Mouse (Mus musculus) intestine, embryonic 14.5 days (tissue): Measurements from ENCODE around the gene Icam1. TPM values are rescaled to one million over a fixed set of nuclear protein-coding genes. Genes with fewer than 3 reads are reported as not detected.
A peak's percentile ranks its signal among the peaks of the same experiment; 100 is the strongest.

Experiments used
- ATAC-seq: fragments of 200-750 bp; cut with Nextera tagmentation; replicated peaks from 2 replicates; pipeline ENCODE4 v1.8.0; 2017; ENCODE audit warnings: low read depth, moderate number of reproducible peaks, moderate TSS enrichment, moderate library complexity; ENCODE audit not compliant: low FRiP score, low TSS enrichment
- DNase-seq: peaks from one replicate; pipeline ENCODE4 v3.0.0-alpha.2; 2018; ENCODE audit warnings: low spot score
- H3K27ac ChIP-seq: fragments of 300-500 bp; sonication (generic); 2 replicates; pipeline ENCODE4 v1.5.1; 2014; ENCODE audit warnings: low read depth, mild to moderate bottlenecking, control low read depth
- H3K27me3 ChIP-seq: fragments of 300-500 bp; sonication (generic); replicated peaks from 2 replicates; pipeline ENCODE4 v1.6.1; 2014; ENCODE audit warnings: low read length, control low read depth; ENCODE audit not compliant: control insufficient read depth, insufficient read depth
- H3K36me3 ChIP-seq: fragments of 300-500 bp; sonication (generic); 2 replicates; pipeline ENCODE4 v1.6.1; 2014; ENCODE audit warnings: low read length, control low read depth; ENCODE audit not compliant: control insufficient read depth, insufficient read depth
- H3K4me1 ChIP-seq: fragments of 300-500 bp; sonication (generic); replicated peaks from 2 replicates; pipeline ENCODE4 v1.6.1; 2014; ENCODE audit warnings: low read length, control low read depth, mixed read lengths; ENCODE audit not compliant: control insufficient read depth, insufficient read depth
- H3K4me2 ChIP-seq: fragments of 300-500 bp; sonication (generic); 2 replicates; pipeline ENCODE4 v1.6.1; 2014; ENCODE audit warnings: low read length
- H3K4me3 ChIP-seq: fragments of 300-500 bp; sonication (generic); 2 replicates; pipeline ENCODE4 v1.5.1; 2014; ENCODE audit warnings: low read depth, low read length, control low read depth, mixed read lengths
- H3K9ac ChIP-seq: fragments of 300-500 bp; sonication (generic); 2 replicates; pipeline ENCODE4 v1.6.1; 2014; ENCODE audit warnings: mild to moderate bottlenecking, low read length
- H3K9me3 ChIP-seq: fragments of 300-500 bp; sonication (generic); 2 replicates; pipeline ENCODE4 v1.6.1; 2016; ENCODE audit warnings: low read length, control low read depth; ENCODE audit not compliant: control insufficient read depth
- WGBS: fragments of 180-500 bp; shearing (Covaris S2); extraction: QIAGEN DNeasy Blood & Tissue Kit; methylation state at CpG from one replicate; pipeline ENCODE4 v1.1.7; 2014; 5-methylcytosine and 5-hydroxymethylcytosine counted together
- microRNA counts: library from miRNA; unstranded; fragments of <30 nt; microRNA quantifications from one replicate; lab custom pipeline; 2016
- microRNA-seq: library from miRNA; unstranded; fragments of <30 nt; microRNA quantifications from one replicate; pipeline ENCODE4, GENCODE M21; 2016
- polyA plus RNA-seq: library from polyadenylated mRNA; unstranded; fragments of >200 nt; fragmentation: Nextera tagmentation; extraction: Ambion mirVana; gene quantifications from 2 replicates; pipeline ENCODE4 v1.2.1, GENCODE M21; 2014

The Icam1 gene
- polyA plus RNA-seq, 1 experiment from 2014 or later, result 11.4 TPM

GRCm38 (mm10) chr9:21072641-21073040 is 56.9 kb downstream of the Icam1 start:
- ATAC-seq, result peak; percentile 36
- H3K4me1 ChIP-seq, result 0 out of 2 replicates have a peak, but pooled peaks cover 6% of the 10 kb centered on the region
- peak overlapping the region; percentile 82 for H3K4me2 ChIP-seq
- peaks cover 52% of the 10 kb centered on the region for H3K36me3 ChIP-seq
- H3K9me3 ChIP-seq, result no peaks in the 10 kb centered on the region
- no peak for DNase-seq
- H3K27me3 ChIP-seq, result no peaks in the 10 kb centered on the region
- H3K27ac ChIP-seq, result peak overlapping the region; percentile 70; the same call in 1 of the 2 replicates
- WGBS, result 9% methylated on average over 4 of the region's 4 CpGs
- H3K9ac ChIP-seq, result peak overlapping the region; percentile 88
- H3K4me3 ChIP-seq, result peak overlapping the region; percentile 92

DNA sequence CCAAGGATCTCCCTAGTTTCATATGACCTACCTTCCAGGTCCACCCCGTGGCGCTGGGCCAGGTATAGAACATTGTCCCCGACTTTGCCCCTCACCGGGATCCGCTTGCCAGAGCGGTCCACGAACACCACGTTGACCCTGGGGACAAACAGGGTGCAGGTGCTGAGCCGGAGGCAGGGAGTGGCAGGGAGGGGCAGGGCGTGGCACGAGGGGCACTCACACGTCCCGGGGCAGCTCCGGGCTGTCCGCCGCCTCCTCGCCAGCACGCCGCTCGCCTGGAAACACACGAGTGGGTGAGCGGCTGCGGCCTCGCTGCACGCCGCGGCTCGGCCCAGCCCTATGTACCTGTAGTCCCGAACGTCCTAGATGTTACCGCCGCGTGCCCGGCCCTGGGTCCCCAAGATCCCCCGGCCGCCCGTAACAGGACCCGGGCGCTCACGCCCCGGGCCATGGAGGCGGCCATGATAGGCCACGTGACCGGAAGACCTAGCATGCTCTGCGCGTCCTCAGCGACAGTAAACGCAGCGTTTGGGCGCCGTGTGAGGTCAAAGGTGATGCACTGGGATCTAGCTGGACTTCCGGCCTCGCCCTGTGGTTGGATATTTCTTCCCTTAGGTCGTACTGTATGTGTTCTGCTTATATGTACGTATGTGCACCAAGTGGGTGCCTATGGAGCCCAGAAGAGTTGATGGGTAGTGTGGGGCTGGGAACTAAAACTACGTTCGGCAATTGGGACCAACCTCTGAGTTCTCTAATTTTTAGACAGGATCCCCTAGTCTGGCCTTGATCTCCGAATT is 57.5 kb downstream of the Icam1 start, which contains the start of the genes Gm49373 and Fdx1l:
Gene Gm49373 (minus strand): TSS at position 53 of the 797 bp plus-strand sequence.
Gene Fdx1l (minus strand): TSS at position 571 of the 797 bp plus-strand sequence.
- peak within 1 kb of the TSS; percentile 92 for H3K4me3 ChIP-seq
- H3K9ac ChIP-seq, result peak within 1 kb of the TSS; percentile 88
- H3K27ac ChIP-seq, result peak within 1 kb of the TSS; percentile 70
- H3K9me3 ChIP-seq, result no peaks in the 10 kb centered on the region
- 0 out of 2 replicates have a peak, but pooled peaks cover 6% of the 10 kb centered on the region for H3K4me1 ChIP-seq
- peak within 1 kb of the TSS; percentile 82 for H3K4me2 ChIP-seq
- no peaks in the 10 kb centered on the region for H3K27me3 ChIP-seq
- WGBS, result 2% methylated on average over 57 of the region's 58 CpGs
- DNase-seq (peak; percentile 89), ATAC-seq (peak; percentile 94)
- H3K36me3 ChIP-seq, result peaks cover 52% of the 10 kb centered on the region

DNA sequence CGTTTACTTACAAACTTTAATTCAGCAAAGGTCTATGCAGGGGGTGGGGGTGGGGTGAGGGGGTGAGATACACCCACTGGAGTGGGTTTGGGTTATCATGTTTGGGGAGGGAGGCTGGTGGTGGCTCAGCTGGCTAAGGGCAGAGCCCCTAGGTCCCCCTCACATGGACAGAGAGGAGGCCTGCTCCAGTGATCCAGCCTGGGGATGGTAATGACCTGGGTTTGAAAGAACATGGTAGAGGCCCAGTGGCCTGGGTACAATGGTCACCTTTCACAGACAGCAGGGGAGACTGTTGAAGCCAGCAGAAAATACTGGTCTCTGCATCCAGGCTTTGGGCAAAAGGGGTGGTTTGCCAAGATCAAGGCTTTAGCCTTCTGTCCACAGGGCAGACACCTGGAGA is 58.4 kb downstream of the Icam1 start:
- 68% methylated on average over 1 of the region's 1 CpGs for WGBS
- Histone ChIP-seq H3K4me1 (0 out of 2 replicates have a peak, but pooled peaks cover 6% of the 10 kb centered on the region), H3K27ac (no peak overlapping the region), H3K9me3 (no peaks in the 10 kb centered on the region), H3K9ac (no peak overlapping the region), H3K4me2 (no peak overlapping the region), H3K4me3 (no peak overlapping the region), H3K36me3 (peaks cover 61% of the 10 kb centered on the region), H3K27me3 (no peaks in the 10 kb centered on the region)
- DNase-seq, result no peak
- ATAC-seq, result no peak

DNA sequence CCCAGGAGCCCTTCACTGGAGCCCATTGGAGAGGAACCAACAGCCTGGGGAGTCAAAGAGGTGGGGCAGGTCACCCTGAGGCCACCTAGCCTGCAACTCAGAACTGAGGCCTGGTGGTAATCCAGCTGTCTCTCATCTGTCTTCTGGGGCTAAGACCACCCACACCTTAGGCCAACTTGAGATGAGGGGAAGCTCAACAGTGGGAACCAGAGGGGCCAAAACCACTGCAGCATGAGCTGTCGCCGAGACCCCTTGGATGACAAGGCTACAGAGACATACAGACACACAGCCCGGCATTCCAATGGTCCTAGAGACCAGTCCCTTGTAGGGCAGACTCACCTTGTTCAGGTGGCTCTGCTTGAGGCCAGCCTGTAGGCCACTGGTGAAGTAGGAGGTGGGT is 59.8 kb downstream of the Icam1 start:
- 91% methylated on average over 3 of the region's 3 CpGs for WGBS
- no peaks in the 10 kb centered on the region for H3K9me3 ChIP-seq
- H3K9ac ChIP-seq, result no peak overlapping the region
- no peak overlapping the region for H3K27ac ChIP-seq
- H3K4me3 ChIP-seq, result no peak overlapping the region
- H3K27me3 ChIP-seq, result no peaks in the 10 kb centered on the region
- H3K36me3 ChIP-seq, result peaks cover 68% of the 10 kb centered on the region
- ATAC-seq (no peak), DNase-seq (no peak)
- H3K4me2 ChIP-seq, result no peak overlapping the region
- 0 out of 2 replicates have a peak, but pooled peaks cover 6% of the 10 kb centered on the region for H3K4me1 ChIP-seq

MicroRNAs encoded within 50 kb of the gene (microRNA counts, 519-probe panel; counts per million panel counts)
- microRNA mmu-miR-1900 (lab: Ali Mortazavi, UCI), result 3,548 counts per million, percentile 47 among the panel's probes with 10 or more counts

Small RNA genes within 50 kb of the gene (microRNA-seq; reads per million reads assigned to microRNA genes)
- gene Mir1900, result not detected
- 0.34 reads per million for gene Mir7082

Other genes with a start within 250 kb of the Icam1 start
- gene Col5a3, start 200.9 kb upstream of the Icam1 start, polyA plus RNA-seq, result 0.71 and 1.0 TPM in 2 replicates
- not detected in 2 replicates for gene Rdh8, start 197.5 kb upstream of the Icam1 start, polyA plus RNA-seq
- 11.1 and 14.1 TPM in 2 replicates for gene A230050P20Rik, start 147.3 kb upstream of the Icam1 start, polyA plus RNA-seq
- 8.1 and 10.0 TPM in 2 replicates for gene Angptl6, start 136.3 kb upstream of the Icam1 start, polyA plus RNA-seq
- gene Ppan, start 127.8 kb upstream of the Icam1 start, polyA plus RNA-seq, result 101 and 106 TPM in 2 replicates
- 314 and 315 TPM in 2 replicates for gene Eif3g, start 117.4 kb upstream of the Icam1 start, polyA plus RNA-seq
- 65.4 and 69.9 TPM in 2 replicates for gene Dnmt1, start 56.1 kb upstream of the Icam1 start, polyA plus RNA-seq
- 31.9 and 35.5 TPM in 2 replicates for gene S1pr2, start 39.2 kb upstream of the Icam1 start, polyA plus RNA-seq
- gene Mrpl4, start 13.2 kb upstream of the Icam1 start, polyA plus RNA-seq, result 151 and 155 TPM in 2 replicates
- gene Icam4, start 13.4 kb downstream of the Icam1 start, polyA plus RNA-seq, result 0.96 TPM in 1 of 2 replicates, not detected in the other
- gene Icam5, start 16.1 kb downstream of the Icam1 start, polyA plus RNA-seq, result 0.12 TPM in 2 replicates
- gene Zglp1, start 51.1 kb downstream of the Icam1 start, polyA plus RNA-seq, result 1.3 TPM in 1 of 2 replicates, not detected in the other
- gene Gm49373, start 57.1 kb downstream of the Icam1 start, polyA plus RNA-seq, result 0.20 and 0.74 TPM in 2 replicates
- 71.4 and 74.4 TPM in 2 replicates for gene Fdx1l, start 57.6 kb downstream of the Icam1 start, polyA plus RNA-seq
- gene Gm38431, start 76.0 kb downstream of the Icam1 start, polyA plus RNA-seq, result 2.2 and 3.7 TPM in 2 replicates
- 84.1 and 87.5 TPM in 2 replicates for gene Raver1, start 76.0 kb downstream of the Icam1 start, polyA plus RNA-seq
- 11.7 and 12.1 TPM in 2 replicates for gene Tyk2, start 115.3 kb downstream of the Icam1 start, polyA plus RNA-seq
- 307 and 327 TPM in 2 replicates for gene Cdc37, start 134.0 kb downstream of the Icam1 start, polyA plus RNA-seq
- 6.7 and 7.0 TPM in 2 replicates for gene Pde4a, start 149.7 kb downstream of the Icam1 start, polyA plus RNA-seq
- 41.0 and 43.0 TPM in 2 replicates for gene Keap1, start 223.4 kb downstream of the Icam1 start, polyA plus RNA-seq
- 0.07 and 0.13 TPM in 2 replicates for gene S1pr5, start 232.5 kb downstream of the Icam1 start, polyA plus RNA-seq
- gene Atg4d, start 249.3 kb downstream of the Icam1 start, polyA plus RNA-seq, result 42.6 and 45.4 TPM in 2 replicates